Comparison of ENCODE assay signal across 9 mouse cellular contexts in genomic region chr8:107031577-107032090, GRCm38 (mm10). TPM values are rescaled to one million over a fixed set of nuclear protein-coding genes. Genes with fewer than 3 reads are reported as not detected.
DNase-seq lines count a peak whose midpoint lies in the region; ATAC-seq lines count a peak whose summit lies in the region.
"Had no signal": no experiment of that assay in that cellular context is flagged by ENCODE, and none has a peak within 500 bp of the region (broad histone marks: within the 10 kb centered on the region; RNA-seq: fewer than 3 reads in every experiment).

No protein-coding gene starts in this region.

- H3K9me3 ChIP-seq in midbrain, embryonic 13.5 days, result no peaks in the 10 kb centered on the region

- H3K36me3 ChIP-seq in midbrain, embryonic 13.5 days, result peaks cover 7% of the 10 kb centered on the region

- H3K4me3 ChIP-seq in midbrain, embryonic 13.5 days (replicated peaks), result peak overlapping the region; percentile 79

- ATAC-seq in inflammation-experienced regulatory T-cells, adult 6 months, result peak; percentile 46
- ATAC-seq in midbrain, embryonic 13.5 days, result no peak

- H3K27me3 ChIP-seq in midbrain, embryonic 13.5 days, result no peaks in the 10 kb centered on the region

- H3K27ac ChIP-seq in midbrain, embryonic 13.5 days, result peak overlapping the region; percentile 82

- 0% methylated on average over 40 of the region's 40 CpGs for WGBS in midbrain, embryonic 13.5 days

- H3K4me2 ChIP-seq in midbrain, embryonic 13.5 days (replicated peaks), result peak overlapping the region; percentile 85

- H3K4me1 ChIP-seq in midbrain, embryonic 13.5 days (replicated peaks), result peaks cover 27% of the 10 kb centered on the region

- peak; percentile 32 for DNase-seq in embryo, embryonic 10 days (ENCODE audit: low spot score)
- DNase-seq in embryo, embryonic 11 days, result no peak
- peak; percentile 14 for DNase-seq in urinary bladder, postnatal 25 days (ENCODE audit: low spot score)
- DNase-seq in urinary bladder, adult 2 months (ENCODE audit: low spot score), result no peak
- no peak for DNase-seq in left cerebral cortex, adult 8-10 months (ENCODE audit: low spot score in 2 of 2)
- DNase-seq in kidney, adult 18-20 months, result no peak

- H3K9ac ChIP-seq in midbrain, embryonic 13.5 days (replicated peaks), result peak overlapping the region; percentile 95

RNA-seq across cellular contexts. Expression of gene Vps4a, which starts 0.6 kb away (rescaled TPM):
- polyA plus RNA-seq in urinary bladder, adult 2 months (2012; rRNA removed), result 45.1 and 46.6 TPM in 2 replicates
- polyA plus RNA-seq in inflammation-experienced regulatory T-cells, adult 6 months (2017; shearing (Covaris generic)), result 10 to 100 TPM; 32.5 to 38.8 (median 36.7) TPM
- polyA plus RNA-seq in midbrain, embryonic 13.5 days (2015; fragmentation: Nextera tagmentation; extraction: Ambion mirVana), result 127 and 130 TPM in 2 replicates
- total RNA-seq in left cerebral cortex, adult 8-10 months (2022), result 100 to 1,000 TPM; 115 to 126 (median 119) TPM

RNA-seq across cellular contexts. Expression of gene Pdf, which starts 16.8 kb away (rescaled TPM):
- polyA plus RNA-seq in urinary bladder, adult 2 months (2012; rRNA removed), result 28.6 and 29.1 TPM in 2 replicates
- polyA plus RNA-seq in inflammation-experienced regulatory T-cells, adult 6 months (2017; shearing (Covaris generic)), result 1 to 10 TPM; 1.2 to 5.6 (median 3.0) TPM
- 32.8 and 36.8 TPM in 2 replicates for polyA plus RNA-seq in midbrain, embryonic 13.5 days (2015; fragmentation: Nextera tagmentation; extraction: Ambion mirVana)
- total RNA-seq in left cerebral cortex, adult 8-10 months (2022), result 10 to 100 TPM; 24.2 to 29.8 (median 27.6) TPM

RNA-seq across cellular contexts. Expression of gene Cog8, which starts 24.9 kb away (rescaled TPM):
- 30.6 and 37.2 TPM in 2 replicates for polyA plus RNA-seq in urinary bladder, adult 2 months (2012; rRNA removed)
- polyA plus RNA-seq in inflammation-experienced regulatory T-cells, adult 6 months (2017; shearing (Covaris generic)), result 1 to 10 TPM; 6.0 to 9.5 (median 7.4) TPM
- polyA plus RNA-seq in midbrain, embryonic 13.5 days (2015; fragmentation: Nextera tagmentation; extraction: Ambion mirVana), result 37.0 and 42.0 TPM in 2 replicates
- 10 to 100 TPM; 25.3 to 26.4 (median 26.3) TPM for total RNA-seq in left cerebral cortex, adult 8-10 months (2022)

RNA-seq across cellular contexts. Expression of gene Nip7, which starts 25.0 kb away (rescaled TPM):
- 40.5 and 50.2 TPM in 2 replicates for polyA plus RNA-seq in urinary bladder, adult 2 months (2012; rRNA removed)
- polyA plus RNA-seq in inflammation-experienced regulatory T-cells, adult 6 months (2017; shearing (Covaris generic)), result 10 to 100 TPM; 61.0 to 87.4 (median 78.2) TPM
- 81.9 and 93.3 TPM in 2 replicates for polyA plus RNA-seq in midbrain, embryonic 13.5 days (2015; fragmentation: Nextera tagmentation; extraction: Ambion mirVana)
- total RNA-seq in left cerebral cortex, adult 8-10 months (2022), result 10 to 100 TPM; 43.3 to 54.1 (median 44.1) TPM

RNA-seq across cellular contexts. Expression of gene Tmed6, which starts 33.8 kb away (rescaled TPM):
- polyA plus RNA-seq in urinary bladder, adult 2 months (2012; rRNA removed), result not detected in 2 replicates
- polyA plus RNA-seq in inflammation-experienced regulatory T-cells, adult 6 months (2017; shearing (Covaris generic)), result under 1 TPM in 1 of 3 experiments, not detected in 2; 0.52 TPM
- not detected in 2 replicates for polyA plus RNA-seq in midbrain, embryonic 13.5 days (2015; fragmentation: Nextera tagmentation; extraction: Ambion mirVana)
- total RNA-seq in left cerebral cortex, adult 8-10 months (2022), result not detected
- total RNA-seq: layer of hippocampus, postnatal 25 days had no signal

Comparison
In these comparisons a context has a peak if more than half of its experiments do, and no peak if none do; other contexts are left out.
1. DNase-seq: peak in embryo, embryonic 10 days (single experiment) and urinary bladder, postnatal 25 days (single experiment); none in embryo, embryonic 11 days (single experiment), urinary bladder, adult 2 months (single experiment), left cerebral cortex, adult 8-10 months (0 of 2) and kidney, adult 18-20 months (single experiment).